Mouse (Mus musculus) megakaryocyte progenitor cell, adult 5-6 weeks (primary cell): Measurements from ENCODE around the gene Slc2a5. TPM values are rescaled to one million over a fixed set of nuclear protein-coding genes. Genes with fewer than 3 reads are reported as not detected.

Experiments used
- ATAC-seq: replicated peaks from 2 replicates; pipeline ENCODE4 v1.8.0; 2016; ENCODE audit warnings: mild to moderate bottlenecking, moderate TSS enrichment, inconsistent platforms; ENCODE audit not compliant: poor library complexity
- total RNA-seq, 2 experiments: library from RNA; stranded (forward) in 1 of 2; stranded (reverse) in 1 of 2; fragments of 157-497, 149-512 nt in 1 of 2; fragments of 200-1000 nt in 1 of 2; gene quantifications; 2 replicates each; pipeline versions ENCODE4 v1.2.3 to v1.2.4; 2015 to 2017

Slc2a5 gene
- total RNA-seq, 2 experiments from 2014 or later: not detected

DNA sequence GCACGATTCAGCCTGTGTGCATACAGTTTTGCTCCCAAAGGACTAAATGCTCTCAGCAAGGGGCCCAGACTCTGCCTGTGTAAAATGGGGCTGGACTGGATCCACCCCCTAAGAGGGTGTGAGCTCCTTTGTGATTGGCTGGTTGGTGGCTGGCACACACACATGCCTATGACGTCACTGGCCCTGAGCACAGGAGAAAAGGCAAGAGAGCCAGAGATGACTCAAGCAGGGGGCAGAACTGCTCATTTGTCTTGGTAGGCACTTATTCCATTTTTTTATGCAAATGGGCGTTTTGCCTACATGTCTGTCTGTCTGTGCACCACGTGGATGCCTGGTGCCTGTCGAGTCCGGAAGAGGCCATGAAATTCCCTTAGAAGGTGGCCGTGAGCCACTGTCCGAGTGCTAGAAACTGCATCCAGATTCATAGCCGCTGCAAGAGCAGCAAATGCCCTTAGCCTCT is 19.0 kb downstream of the Slc2a5 start:
- ATAC-seq: peak; percentile 79

DNA sequence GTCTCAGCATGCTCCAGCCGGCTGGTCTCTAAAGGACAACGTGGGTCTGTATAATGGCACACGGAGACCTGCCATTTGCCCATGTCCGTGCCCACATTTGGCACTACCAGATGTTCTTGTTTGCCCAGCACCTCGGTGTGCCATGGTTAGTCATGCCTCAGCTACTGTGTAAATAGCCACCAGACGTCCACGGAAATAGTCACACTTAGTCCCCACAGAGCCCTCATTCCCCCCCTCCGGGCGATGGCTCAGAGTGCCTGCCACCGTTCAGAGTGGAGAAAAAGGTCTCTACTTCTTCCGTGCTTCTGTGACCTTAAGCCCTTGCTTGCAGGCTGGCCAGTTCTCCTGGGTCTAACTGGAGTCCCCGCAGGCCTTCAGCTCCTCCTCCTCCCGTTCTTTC is 20.0 kb downstream of the Slc2a5 start:
- no peak for ATAC-seq

DNA sequence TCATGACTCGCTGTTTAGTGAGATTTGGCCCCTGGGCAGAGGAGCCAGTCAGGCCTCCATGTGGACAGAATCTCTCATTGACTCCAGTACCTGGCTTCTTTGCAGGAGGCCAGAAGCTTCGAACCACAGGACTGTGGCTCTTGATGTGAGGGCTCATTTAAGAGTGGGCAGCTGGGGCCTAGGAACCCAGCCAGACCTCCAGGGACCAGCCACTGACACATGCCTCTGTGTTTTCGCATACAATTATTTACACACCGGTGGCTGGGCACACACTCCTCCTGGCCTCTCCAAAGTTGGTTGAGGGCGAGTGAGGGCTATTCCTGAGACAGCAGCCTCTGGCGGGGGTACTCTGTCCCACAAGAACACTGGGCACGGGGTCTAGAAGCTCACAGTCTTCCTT is 21.3 kb downstream of the Slc2a5 start:
- no peak for ATAC-seq

DNA sequence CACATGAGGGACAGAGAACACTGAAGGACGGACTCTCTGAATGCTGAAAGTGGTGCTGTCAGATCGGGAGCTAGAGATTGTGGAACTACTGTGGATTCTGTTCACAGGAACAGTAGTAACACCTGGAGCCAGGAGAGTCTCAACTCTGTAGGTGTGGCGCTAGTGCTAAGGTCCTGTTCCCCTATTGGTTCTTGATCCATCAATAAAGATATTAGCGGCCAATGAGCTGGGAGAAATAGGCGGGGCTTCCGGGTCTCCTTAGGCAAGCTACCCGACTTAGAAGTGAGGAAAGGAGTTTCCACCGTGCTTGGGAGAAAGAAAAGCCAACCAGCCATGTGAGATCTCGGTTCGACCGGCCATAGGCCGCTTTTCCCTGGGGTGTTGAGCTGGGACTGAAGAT is 25.2 kb downstream of the Slc2a5 start:
- ATAC-seq: no peak

DNA sequence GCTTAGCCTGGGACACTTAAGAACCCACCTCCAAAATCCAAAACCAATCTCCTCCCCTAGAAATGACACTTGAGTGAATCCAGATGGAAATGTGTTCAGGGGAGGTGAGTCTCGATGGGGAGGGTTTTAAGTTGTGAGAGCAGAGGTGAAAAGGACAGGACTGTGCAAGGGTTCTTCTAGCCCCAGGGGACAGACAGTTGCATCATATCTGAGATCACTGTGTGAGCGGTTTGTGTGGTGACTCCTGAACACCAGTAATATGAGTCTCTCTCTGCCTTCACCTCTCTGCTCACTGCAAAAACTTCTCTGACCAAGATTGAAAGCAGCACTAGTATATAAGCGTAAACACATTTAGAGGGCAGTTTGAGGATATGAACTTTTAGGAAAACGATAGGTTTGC is 27.2 kb downstream of the Slc2a5 start:
- no peak for ATAC-seq

DNA sequence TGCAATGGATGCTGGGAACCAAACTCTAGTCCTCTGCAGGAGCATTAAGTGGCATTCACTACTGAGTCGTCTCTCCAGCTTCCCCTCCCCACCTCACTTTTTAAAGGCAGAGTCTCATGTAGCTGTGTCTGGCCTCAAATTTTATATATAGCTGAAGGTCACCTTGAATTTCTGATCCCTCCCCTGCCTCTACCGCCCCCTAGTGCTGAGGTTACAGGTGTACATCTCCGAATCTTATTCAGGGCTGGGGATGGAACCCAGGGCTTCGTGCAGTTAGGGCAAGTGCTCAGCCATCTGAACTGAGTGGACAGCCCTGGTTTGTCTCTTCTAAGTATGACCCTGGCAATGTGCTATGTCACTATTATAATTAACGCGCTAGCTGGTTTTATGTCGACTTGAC is 32.0 kb downstream of the Slc2a5 start:
- ATAC-seq: no peak

DNA sequence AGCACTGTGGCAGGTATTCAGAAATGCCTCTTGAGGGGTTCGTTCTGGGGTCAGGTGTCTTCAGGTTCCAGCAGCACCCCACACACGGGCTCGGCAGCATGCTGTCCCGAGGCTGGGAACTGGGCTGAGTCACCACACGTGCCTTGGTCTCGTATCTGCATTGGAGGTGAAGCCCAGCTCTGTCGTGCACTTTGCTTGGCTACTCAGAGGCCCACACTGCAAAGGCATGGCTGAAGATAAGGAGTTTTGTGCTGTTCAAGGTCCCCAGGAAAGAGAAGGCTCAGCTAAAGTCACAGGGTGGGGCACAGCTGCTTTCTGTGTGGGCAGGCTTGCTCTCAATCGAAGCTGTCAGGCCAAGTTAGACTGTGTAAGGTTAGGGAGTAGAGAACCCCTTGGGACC is 33.4 kb downstream of the Slc2a5 start:
- ATAC-seq: no peak

DNA sequence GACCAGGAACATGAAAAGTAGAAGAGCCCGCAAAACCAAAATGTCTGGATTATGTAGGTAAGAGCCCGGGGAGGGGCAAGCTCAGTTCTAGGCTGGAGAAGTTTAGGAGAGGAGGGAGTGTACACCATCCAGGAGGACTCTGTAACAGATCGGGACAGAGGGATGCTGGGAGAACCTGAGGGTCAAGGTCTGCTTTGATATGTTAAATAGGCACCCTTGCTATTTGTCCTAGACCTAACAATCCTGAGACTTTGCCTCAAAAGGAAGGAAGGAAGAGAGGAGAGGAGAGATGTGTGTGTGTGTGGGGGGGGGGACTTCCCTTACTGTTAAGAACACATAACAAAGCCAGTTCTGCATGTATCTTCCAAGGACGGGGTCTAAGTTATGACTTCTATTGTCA is 36.2 kb downstream of the Slc2a5 start:
- ATAC-seq: no peak

DNA sequence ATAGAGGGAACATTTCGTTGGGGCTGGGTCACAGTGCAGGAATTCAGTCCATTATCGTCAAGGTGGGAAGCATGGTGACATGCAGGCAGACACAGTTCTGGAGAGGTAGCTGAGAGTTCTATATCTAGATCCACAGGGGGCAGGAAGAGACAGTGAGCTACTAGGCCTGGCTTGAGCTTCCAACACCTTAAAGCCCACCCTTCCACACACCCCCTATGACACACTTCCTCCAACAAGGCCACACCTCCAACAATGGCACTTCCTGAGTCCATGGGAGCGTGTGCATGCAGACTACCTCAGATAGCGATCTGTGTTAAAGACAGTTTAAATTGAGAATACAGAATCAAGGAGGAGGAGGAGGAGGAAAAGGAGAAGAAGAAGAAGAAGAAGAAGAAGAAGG is 36.6 kb downstream of the Slc2a5 start:
- ATAC-seq: peak; percentile 80

DNA sequence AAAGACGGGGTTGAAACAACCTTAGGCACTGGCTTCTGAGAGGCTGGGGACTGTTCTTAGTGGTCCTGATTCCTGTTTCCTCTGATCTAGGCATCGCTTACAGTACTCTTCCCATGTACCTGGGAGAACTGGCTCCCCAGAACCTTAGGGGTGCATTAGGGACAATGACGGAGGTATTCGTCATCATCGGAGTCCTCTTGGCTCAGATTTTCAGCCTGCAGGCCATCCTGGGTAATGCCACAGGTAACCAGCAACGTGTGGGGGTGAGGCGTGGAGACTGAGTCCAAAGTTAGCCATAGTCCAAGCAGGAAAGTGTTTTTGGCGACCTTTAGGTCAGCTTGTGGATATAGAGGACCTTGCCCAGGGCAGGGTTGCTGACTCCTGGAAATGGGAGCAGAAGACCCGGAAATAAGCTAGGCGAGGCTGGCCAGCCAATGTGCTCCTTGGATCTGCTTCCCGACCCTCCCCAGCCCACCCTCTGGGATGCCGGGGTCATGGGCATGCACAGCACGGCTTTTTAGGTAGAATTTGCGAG is 38.3 kb downstream of the Slc2a5 start:
- no peak for ATAC-seq

DNA sequence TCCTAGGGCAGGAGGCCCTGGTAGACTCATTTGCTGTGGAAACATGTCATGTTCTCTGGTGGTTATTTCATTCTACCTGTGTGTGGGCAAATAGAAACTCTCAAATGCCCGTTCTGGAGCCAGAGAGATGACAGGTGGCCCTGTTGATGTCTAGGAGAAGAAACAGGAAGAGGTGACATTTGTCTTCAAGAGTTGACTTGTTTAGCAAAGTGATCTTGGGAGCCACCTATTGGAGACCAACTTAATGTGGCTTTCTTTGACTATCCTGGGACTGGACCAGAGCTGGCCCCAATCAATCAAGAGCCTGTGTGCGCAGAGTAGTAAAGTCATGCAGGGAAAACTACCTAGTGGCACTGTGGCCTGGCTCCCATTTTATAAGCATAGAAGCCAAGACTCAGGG is 40.4 kb downstream of the Slc2a5 start:
- ATAC-seq: no peak

DNA sequence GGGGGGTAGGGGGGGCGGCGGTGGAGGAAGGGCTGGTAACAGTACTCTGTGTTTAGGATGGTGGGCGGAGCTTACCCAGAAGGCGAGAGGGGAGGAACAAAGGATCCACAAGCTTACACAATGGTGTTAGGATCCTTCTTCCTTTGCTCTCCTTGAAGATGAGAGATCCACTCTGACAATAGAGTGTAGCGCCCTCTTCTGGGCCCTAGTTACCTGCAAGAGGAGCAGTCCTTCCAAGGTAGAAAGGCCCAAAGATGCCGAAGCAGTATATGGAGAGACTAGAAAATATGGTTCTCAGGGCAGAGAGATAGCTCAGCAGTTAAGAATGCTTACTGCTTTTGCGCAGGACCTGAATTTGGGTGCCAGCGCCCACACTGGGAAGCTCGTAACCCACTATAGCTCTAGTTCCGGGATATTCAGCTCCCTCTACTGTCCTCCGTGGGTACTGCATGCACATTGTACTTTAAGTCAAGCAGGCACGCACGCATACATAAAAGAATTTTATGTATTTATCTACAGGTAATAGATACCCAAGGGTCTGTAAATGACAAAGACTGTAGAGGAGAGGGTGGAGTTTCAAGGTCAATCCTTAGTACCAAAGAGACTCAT is 43.6 kb downstream of the Slc2a5 start:
- no peak for ATAC-seq

DNA sequence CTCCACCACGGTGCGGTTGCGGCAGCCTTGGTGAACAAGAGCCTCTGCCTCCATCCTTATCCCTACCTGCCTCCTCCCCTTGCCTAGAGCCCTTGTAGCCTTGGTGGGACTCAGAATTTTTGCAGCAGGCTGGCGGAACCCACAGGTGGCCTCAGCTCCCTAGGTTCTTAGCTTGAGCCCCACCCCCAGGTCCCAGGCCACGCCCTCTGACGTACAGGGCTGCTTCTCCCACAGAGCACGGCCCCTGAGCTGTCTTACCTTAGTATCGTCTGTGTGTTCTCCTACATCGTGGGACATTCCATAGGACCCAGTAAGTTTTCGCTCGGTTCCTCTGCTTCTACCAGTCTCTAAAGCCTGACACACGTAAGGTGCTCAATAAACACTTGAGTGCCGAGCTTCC is 45.8 kb downstream of the Slc2a5 start:
- ATAC-seq: no peak

DNA sequence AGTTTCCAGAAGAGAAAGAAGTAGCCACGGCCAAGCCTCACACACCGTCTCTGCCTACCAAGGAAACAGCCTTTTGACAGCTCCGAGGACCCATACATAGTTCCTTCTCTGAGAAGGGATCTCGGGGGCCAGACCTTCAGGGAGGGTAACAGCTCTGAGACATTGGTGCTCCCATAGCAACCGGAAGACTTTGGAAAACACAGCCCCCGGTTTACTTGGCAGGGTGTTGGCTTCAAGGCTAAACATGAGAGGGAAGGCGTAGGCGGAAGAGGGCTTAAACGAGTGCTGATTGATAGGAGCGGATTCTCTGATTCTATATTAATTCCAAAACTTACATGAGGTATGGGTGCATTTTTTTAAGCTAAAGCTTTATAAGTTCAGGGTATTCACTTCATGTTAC is 49.3 kb downstream of the Slc2a5 start:
- no peak for ATAC-seq

DNA sequence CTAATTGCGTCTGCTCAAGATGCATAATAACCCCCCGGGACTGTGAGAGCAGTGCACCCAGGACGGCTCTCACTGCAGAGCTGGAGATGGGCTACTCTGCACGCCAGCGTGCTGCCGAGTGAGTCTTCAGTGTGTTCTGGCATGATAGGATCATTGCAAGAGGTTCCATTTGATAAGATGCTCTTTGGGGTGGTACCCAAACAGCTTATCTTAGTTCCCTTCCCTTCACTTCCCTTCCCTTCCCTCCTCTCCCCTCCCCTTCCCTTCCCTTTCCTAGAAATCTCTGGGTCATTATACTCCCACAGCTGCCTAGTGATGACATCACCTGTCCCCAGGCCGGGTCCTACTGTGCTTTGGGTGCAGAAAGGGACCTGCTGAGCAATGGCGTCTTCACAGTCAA is 53.0 kb downstream of the Slc2a5 start:
- ATAC-seq: no peak

DNA sequence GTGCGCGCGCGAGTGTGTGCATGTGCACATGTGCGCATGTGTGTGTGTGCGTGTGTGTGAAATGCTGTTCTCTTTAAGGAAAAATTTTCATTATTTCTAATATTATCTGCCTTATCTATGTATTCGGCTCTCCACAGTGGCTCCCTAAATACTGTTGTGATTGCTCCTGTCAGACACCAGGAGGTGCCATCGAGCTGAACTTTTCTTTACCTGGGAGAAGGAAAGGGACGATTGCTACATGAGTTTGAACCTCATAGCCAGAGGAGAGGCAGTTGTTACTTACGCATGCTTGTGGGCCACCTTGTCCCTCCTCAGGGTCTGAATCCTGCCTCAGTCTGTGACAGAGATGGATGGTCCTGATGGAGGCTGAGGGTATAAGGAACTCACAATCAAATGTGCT is 54.2 kb downstream of the Slc2a5 start:
- ATAC-seq: peak; percentile 76

DNA sequence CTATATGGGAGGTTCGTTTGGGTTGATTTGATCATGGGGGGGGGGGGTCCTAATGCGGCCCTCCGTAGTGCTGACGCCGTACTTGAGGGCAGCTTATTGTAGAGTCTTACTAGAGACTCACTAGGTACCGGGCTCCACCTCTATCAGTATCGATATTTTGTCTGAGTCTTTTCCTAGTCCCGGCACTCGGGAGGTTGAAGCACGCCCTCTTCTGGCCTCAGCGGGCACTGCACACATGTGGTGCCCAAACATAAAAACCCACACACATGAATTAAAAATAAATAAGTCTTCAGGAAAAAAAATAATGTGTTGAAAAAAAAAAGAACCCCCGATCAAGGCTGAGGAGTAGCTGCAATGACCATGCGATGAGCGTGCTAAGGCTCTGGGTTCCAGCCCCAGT is 54.9 kb downstream of the Slc2a5 start:
- ATAC-seq: no peak

DNA sequence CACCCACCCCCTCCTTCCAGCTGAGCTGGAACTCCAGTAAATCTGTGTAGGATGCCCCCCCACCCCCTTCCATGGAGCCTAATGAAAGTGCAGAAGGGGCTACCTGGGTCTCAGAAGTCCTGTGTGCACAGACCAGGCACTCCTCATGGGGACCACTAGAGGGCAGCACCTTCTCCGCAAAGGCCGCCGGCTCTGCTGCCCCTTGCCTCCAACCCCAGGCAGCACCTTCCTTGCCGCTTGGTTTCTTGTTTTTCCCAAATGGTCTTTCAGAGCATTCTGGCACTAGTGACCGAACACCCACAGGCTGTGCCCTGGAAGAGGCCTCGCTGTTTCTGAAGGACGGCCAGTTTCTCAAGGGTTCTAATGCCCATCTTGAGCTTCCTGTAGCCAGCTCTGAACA is 57.5 kb downstream of the Slc2a5 start:
- ATAC-seq: peak; percentile 91

DNA sequence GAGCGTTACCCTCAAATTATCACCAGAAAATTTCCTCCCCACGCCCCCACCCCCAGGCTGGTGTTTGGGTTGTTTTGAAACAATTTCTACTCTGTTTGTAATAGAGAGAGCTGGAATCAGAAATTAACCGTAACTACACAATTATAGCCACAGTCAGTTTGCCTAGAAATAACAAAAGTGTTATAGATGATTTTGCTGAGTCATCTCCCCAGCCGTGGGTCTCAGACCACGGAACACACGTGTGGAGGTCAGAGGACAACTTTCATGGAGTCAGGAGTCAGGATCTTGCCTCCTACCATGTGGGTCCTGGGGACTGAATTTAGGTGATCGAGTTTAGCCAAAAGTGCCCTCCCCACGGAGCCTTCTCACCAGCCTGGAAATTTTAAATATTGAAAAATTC is 58.0 kb downstream of the Slc2a5 start:
- ATAC-seq: no peak

DNA sequence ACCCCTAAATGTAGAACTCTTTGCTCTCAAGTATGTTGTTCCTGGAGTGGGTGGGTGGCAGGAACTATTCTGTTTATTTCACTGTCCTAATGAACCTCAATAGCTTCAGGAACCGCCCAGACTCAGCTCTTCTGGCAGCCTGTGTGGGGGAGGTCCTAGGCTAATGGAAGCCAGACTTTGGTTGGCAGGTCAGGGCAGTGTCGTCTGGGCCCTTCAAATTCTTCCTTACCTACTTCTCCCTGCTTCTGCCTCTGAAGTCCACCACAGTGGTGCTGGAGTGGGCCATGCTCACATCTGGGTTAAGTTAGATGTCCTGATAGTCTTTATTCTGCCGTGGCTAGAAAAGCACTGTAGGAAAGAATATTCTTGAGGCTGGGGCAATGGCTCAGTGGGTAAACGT is 59.0 kb downstream of the Slc2a5 start:
- ATAC-seq: no peak

DNA sequence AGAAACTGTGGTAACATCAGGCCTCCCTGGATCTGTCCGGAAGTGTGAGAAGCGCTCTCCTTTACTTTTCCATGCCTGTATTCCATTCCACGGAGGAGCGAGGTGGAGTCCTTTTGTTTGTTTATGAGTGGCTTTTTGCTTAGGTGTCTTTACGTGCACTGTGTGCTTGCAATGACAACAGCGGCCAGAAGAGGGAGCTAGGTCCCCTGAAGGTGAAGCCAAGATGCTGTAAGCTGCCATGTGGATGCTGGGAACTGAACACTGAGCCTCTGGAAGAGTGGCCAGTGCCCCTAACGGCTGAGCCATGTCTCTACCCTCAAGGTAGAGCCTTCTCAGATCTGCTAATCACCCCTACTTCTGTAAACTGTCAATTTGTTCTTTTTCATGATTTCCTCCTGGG is 62.2 kb downstream of the Slc2a5 start:
- ATAC-seq: 0 out of 2 replicates have a peak, but pooled peaks have one; percentile 25

DNA sequence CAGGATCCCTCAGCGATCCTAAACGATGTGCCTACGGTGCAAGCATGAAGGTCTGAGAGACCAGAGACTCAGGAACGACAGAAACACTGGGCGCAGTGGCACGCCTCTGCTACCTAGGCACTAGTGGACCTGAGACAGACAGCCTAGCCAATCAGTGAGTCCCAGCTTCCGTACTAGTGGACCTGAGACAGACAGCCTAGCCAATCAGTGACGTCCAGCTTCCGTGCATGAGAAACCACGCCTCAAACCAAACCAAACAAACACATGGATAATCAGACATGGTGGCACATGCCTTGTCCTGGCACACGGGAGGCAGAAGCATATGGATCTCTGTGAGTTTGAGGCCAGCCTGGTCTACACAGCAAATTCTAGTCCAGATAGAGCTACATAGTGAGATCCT is 69.2 kb downstream of the Slc2a5 start:
- 0 out of 2 replicates have a peak, but pooled peaks have one; percentile 29 for ATAC-seq

DNA sequence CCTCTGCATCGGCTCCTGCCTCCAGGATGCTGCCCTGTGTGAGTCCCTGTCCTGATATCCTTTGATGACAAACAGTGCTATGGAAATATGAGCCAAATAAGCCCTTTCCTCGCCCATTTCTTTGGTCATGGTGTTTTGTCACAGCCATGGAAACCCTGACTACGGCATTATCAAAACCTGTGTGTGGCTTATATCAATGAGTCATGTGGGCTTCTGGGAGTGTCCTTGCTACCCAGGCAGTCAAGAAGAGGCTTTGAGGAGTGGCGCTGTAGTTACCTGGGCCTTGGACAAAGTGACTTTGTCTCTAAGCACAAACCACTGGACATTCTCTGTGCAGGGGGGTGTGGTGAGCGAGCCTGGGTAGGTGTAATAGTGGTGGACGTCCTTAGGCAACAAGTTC is 73.1 kb downstream of the Slc2a5 start:
- ATAC-seq: no peak
